Mouse (Mus musculus): ENCODE data around the gene Fam178b.

DNA sequence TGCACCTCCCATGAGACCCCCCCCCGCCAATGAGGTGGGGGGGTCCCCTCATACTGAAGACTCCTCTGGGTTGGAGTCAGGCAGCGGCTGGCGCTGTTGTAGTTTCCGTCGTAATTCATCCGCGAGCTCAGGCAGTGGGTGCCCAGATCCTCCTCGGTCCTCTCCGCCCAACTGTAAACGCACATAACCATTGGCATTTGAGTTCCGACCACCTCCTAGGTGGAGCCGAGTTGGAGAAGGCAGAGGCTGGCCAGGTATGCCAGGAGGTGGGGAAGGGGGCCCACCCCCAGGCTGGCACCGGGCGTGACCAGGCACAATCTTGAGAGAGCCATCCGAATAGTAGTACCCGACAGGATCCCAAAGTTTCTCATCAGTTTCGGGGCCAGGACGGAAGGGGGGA lies 133.5 kb downstream of the Fam178b start:
- TF ChIP-seq CTCF (IDR thresholded peaks at IDR 0.05; ENCODE audit: control insufficient read depth, insufficient read depth, insufficient replicate concordance, low read depth, low read length), result no peak
- TF ChIP-seq POLR2A (IDR thresholded peaks at IDR 0.05; ENCODE audit: control insufficient read depth, low read depth, low read length), result no peak
